Mouse (Mus musculus): ENCODE measurements around the gene Col26a1.
"Not testable (repeated sequence)": the region's sequence is repeated elsewhere in the genome, so short reads cannot be mapped to it uniquely, and the experiment has no call there.

DNA sequence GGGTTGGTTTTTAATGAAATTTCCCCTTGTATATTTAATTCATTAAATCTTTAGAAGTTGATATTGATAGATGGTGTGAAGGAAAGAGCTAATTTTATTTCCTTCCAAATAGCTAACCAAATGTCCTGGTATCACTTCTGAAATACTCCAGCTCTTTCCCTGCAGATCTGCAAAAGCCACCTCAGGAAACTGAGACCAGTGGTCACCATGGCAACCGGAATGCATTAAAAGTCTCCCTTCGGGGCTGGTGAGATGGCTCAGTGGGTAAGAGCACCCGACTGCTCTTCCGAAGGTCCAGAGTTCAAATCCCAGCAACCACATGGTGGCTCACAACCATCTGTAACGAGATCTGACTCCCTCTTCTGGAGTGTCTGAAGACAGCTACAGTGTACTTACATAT, 156.7 kb downstream of the Col26a1 start:
- TF ChIP-seq CTCF (conservative IDR thresholded peaks at IDR 0.05; ENCODE audit: low read length); POU5F1 (IDR thresholded peaks at IDR 0.05; ENCODE audit: borderline replicate concordance, low read length): not testable (repeated sequence)

All from E14TG2a.4 (cell line).